Mouse (Mus musculus): ENCODE data around the gene Bclaf3. TPM values are rescaled to one million over a fixed set of nuclear protein-coding genes. Genes with fewer than 3 reads are reported as not detected.
"Not testable (repeated sequence)": the region's sequence is repeated elsewhere in the genome, so short reads cannot be mapped to it uniquely, and the experiment has no call there.

The Bclaf3 gene
- polyA plus RNA-seq, 1 experiment from 2014 or later, result 18.2 TPM

- Histone ChIP-seq H3K9ac (peak overlapping the region; percentile 40), H3K27ac (replicated peaks) (peak overlapping the region; percentile 69), H3K4me3 (replicated peaks) (peak overlapping the region; percentile 60), H3K4me2 (replicated peaks) (peak overlapping the region; percentile 57), H3K9me3 (replicated peaks) (no peaks in the 10 kb centered on the region), H3K27me3 (no peaks in the 10 kb centered on the region), H3K36me3 (no peaks in the 10 kb centered on the region), H3K4me1 (no peaks in the 10 kb centered on the region)
- ATAC-seq (ENCODE audit: insufficient number of reproducible peaks, low FRiP score, low TSS enrichment, low read depth), result peak; percentile 97
- WGBS, result 19% methylated on average over 38 of the region's 38 CpGs
These were observed 5.9 kb downstream of the Bclaf3 start for GRCm38 (mm10) chrX:159532427-159532810.

- 28% methylated on average over 33 of the region's 56 CpGs for WGBS
- H3K27me3 ChIP-seq, result no peaks in the 10 kb centered on the region
These were observed 6.4 kb downstream of the Bclaf3 start for GRCm38 (mm10) chrX:159532811-159533462.

GRCm38 (mm10) chrX:159541936-159542335 is 15.4 kb downstream of the Bclaf3 start:
- peaks cover 2% of the 10 kb centered on the region; the same call in 1 of the 2 replicates for H3K27me3 ChIP-seq
- no peaks in the 10 kb centered on the region for H3K9me3 ChIP-seq (replicated peaks)
- H3K4me2 ChIP-seq (replicated peaks), result no peak overlapping the region
- H3K9ac ChIP-seq, result no peak overlapping the region
- no peaks in the 10 kb centered on the region for H3K36me3 ChIP-seq
- no peaks in the 10 kb centered on the region for H3K4me1 ChIP-seq
- 92% methylated on average over 18 of the region's 18 CpGs for WGBS
- H3K4me3 ChIP-seq (replicated peaks), result no peak overlapping the region
- ATAC-seq (ENCODE audit: insufficient number of reproducible peaks, low FRiP score, low TSS enrichment, low read depth), result no peak
- no peak overlapping the region for H3K27ac ChIP-seq (replicated peaks)

More at GRCm38 (mm10) chrX:159532811-159533462, 6.4 kb downstream of the Bclaf3 start:
- Histone ChIP-seq H3K4me1 (no peaks in the 10 kb centered on the region), H3K9ac (peak overlapping the region; percentile 40), H3K27ac (replicated peaks) (peak overlapping the region; percentile 69), H3K4me3 (replicated peaks) (peak overlapping the region; percentile 60), H3K4me2 (replicated peaks) (peak overlapping the region; percentile 57), H3K9me3 (replicated peaks) (no peaks in the 10 kb centered on the region), H3K36me3 (no peaks in the 10 kb centered on the region)
- ATAC-seq (ENCODE audit: insufficient number of reproducible peaks, low FRiP score, low TSS enrichment, low read depth), result peak; percentile 69

- 88% methylated on average over 5 of the region's 5 CpGs for WGBS
- Histone ChIP-seq H3K36me3 (0 out of 2 replicates have a peak, but pooled peaks cover 2% of the 10 kb centered on the region), H3K4me2 (replicated peaks) (no peak overlapping the region), H3K4me1 (no peaks in the 10 kb centered on the region), H3K9me3 (replicated peaks) (no peaks in the 10 kb centered on the region), H3K4me3 (replicated peaks) (no peak overlapping the region), H3K27me3 (no peaks in the 10 kb centered on the region), H3K9ac (no peak overlapping the region), H3K27ac (replicated peaks) (no peak overlapping the region)
- ATAC-seq (ENCODE audit: insufficient number of reproducible peaks, low FRiP score, low TSS enrichment, low read depth), result no peak
These were observed 20.6 kb downstream of the Bclaf3 start for GRCm38 (mm10) chrX:159547093-159547492.

- not testable (repeated sequence) for H3K9me3 ChIP-seq (replicated peaks); H3K27me3 ChIP-seq; H3K36me3 ChIP-seq; H3K4me2 ChIP-seq (replicated peaks); H3K4me3 ChIP-seq (replicated peaks); ATAC-seq (ENCODE audit: insufficient number of reproducible peaks, low FRiP score, low TSS enrichment, low read depth); H3K27ac ChIP-seq (replicated peaks); H3K4me1 ChIP-seq; H3K9ac ChIP-seq
- 56% methylated on average over 7 of the region's 7 CpGs for WGBS
These were observed 58.2 kb downstream of the Bclaf3 start for GRCm38 (mm10) chrX:159584738-159585137.

GRCm38 (mm10) chrX:159591633-159592032 is 65.1 kb downstream of the Bclaf3 start:
- Histone ChIP-seq H3K27ac (replicated peaks) (no peak overlapping the region), H3K4me2 (replicated peaks) (no peak overlapping the region), H3K27me3 (no peaks in the 10 kb centered on the region), H3K36me3 (no peaks in the 10 kb centered on the region), H3K9me3 (replicated peaks) (no peaks in the 10 kb centered on the region), H3K4me1 (no peaks in the 10 kb centered on the region), H3K4me3 (replicated peaks) (no peak overlapping the region), H3K9ac (no peak overlapping the region)
- ATAC-seq (ENCODE audit: insufficient number of reproducible peaks, low FRiP score, low TSS enrichment, low read depth), result no peak
- 55% methylated on average over 1 of the region's 1 CpGs for WGBS

- ATAC-seq (ENCODE audit: insufficient number of reproducible peaks, low FRiP score, low TSS enrichment, low read depth), result no peak
- Histone ChIP-seq H3K9ac (no peak overlapping the region), H3K27ac (replicated peaks) (no peak overlapping the region), H3K9me3 (replicated peaks) (no peaks in the 10 kb centered on the region), H3K4me1 (no peaks in the 10 kb centered on the region), H3K4me2 (replicated peaks) (no peak overlapping the region), H3K4me3 (replicated peaks) (no peak overlapping the region), H3K27me3 (no peaks in the 10 kb centered on the region), H3K36me3 (no peaks in the 10 kb centered on the region)
- WGBS, result 48% methylated on average over 1 of the region's 1 CpGs
These were observed 71.0 kb downstream of the Bclaf3 start for GRCm38 (mm10) chrX:159597502-159597901.

- WGBS, result 83% methylated on average over 2 of the region's 2 CpGs
- no peak for ATAC-seq (ENCODE audit: insufficient number of reproducible peaks, low FRiP score, low TSS enrichment, low read depth)
- Histone ChIP-seq H3K4me2 (replicated peaks) (no peak overlapping the region), H3K27ac (replicated peaks) (no peak overlapping the region), H3K4me3 (replicated peaks) (no peak overlapping the region), H3K36me3 (no peaks in the 10 kb centered on the region), H3K27me3 (peaks cover 2% of the 10 kb centered on the region; the same call in 1 of the 2 replicates), H3K9ac (no peak overlapping the region), H3K9me3 (replicated peaks) (no peaks in the 10 kb centered on the region), H3K4me1 (no peaks in the 10 kb centered on the region)
These were observed 78.3 kb downstream of the Bclaf3 start for GRCm38 (mm10) chrX:159604832-159605231.

- no peaks in the 10 kb centered on the region for H3K36me3 ChIP-seq
- no peak overlapping the region for H3K4me2 ChIP-seq (replicated peaks)
- H3K27me3 ChIP-seq, result peaks cover 2% of the 10 kb centered on the region; the same call in 1 of the 2 replicates
- no peak overlapping the region for H3K9ac ChIP-seq
- 40% methylated on average over 6 of the region's 6 CpGs for WGBS
- H3K27ac ChIP-seq (replicated peaks), result no peak overlapping the region
- H3K9me3 ChIP-seq (replicated peaks), result no peaks in the 10 kb centered on the region
- no peaks in the 10 kb centered on the region for H3K4me1 ChIP-seq
- no peak overlapping the region for H3K4me3 ChIP-seq (replicated peaks)
- ATAC-seq (ENCODE audit: insufficient number of reproducible peaks, low FRiP score, low TSS enrichment, low read depth), result no peak
These were observed 80.4 kb downstream of the Bclaf3 start for GRCm38 (mm10) chrX:159606936-159607335.

GRCm38 (mm10) chrX:159626208-159626906 is 99.9 kb downstream of the Bclaf3 start:
- no peaks in the 10 kb centered on the region for H3K9me3 ChIP-seq (replicated peaks)
- H3K36me3 ChIP-seq, result no peaks in the 10 kb centered on the region
- ATAC-seq (ENCODE audit: insufficient number of reproducible peaks, low FRiP score, low TSS enrichment, low read depth), result peak; percentile 12; the same call in 1 of the 2 replicates
- 20% methylated on average over 12 of the region's 12 CpGs for WGBS
- no peak overlapping the region for H3K9ac ChIP-seq
- peak overlapping the region; percentile 60 for H3K4me3 ChIP-seq (replicated peaks)
- H3K27ac ChIP-seq (replicated peaks), result no peak overlapping the region
- 0 out of 2 replicates have a peak, but pooled peaks cover 3% of the 10 kb centered on the region for H3K4me1 ChIP-seq
- H3K4me2 ChIP-seq (replicated peaks), result peak overlapping the region; percentile 66
- H3K27me3 ChIP-seq, result 0 out of 2 replicates have a peak, but pooled peaks cover 4% of the 10 kb centered on the region

- 18% methylated on average over 39 of the region's 60 CpGs for WGBS
- peak within 1 kb of the TSS; percentile 58 for H3K27ac ChIP-seq (replicated peaks)
- H3K36me3 ChIP-seq, result no peaks in the 10 kb centered on the region
- peak within 1 kb of the TSS; percentile 60 for H3K4me3 ChIP-seq (replicated peaks)
- H3K4me2 ChIP-seq (replicated peaks), result peak within 1 kb of the TSS; percentile 66
- ATAC-seq (ENCODE audit: insufficient number of reproducible peaks, low FRiP score, low TSS enrichment, low read depth), result peak; percentile 85
- 0 out of 2 replicates have a peak, but pooled peaks cover 3% of the 10 kb centered on the region for H3K4me1 ChIP-seq
- H3K9me3 ChIP-seq (replicated peaks), result no peaks in the 10 kb centered on the region
- peak within 1 kb of the TSS; percentile 40 for H3K9ac ChIP-seq
- H3K27me3 ChIP-seq, result 0 out of 2 replicates have a peak, but pooled peaks cover 4% of the 10 kb centered on the region
These were observed 100.6 kb downstream of the Bclaf3 start, which contains the start of gene Sh3kbp1 for GRCm38 (mm10) chrX:159626907-159627587. Sh3kbp1 (plus strand) TSS chrX:159627272.

Data from embryonic facial prominence, embryonic 15.5 days (tissue).